Mouse (Mus musculus): ENCODE measurements around the gene Foxp1. TPM values are rescaled to one million over a fixed set of nuclear protein-coding genes. Genes with fewer than 3 reads are reported as not detected.

The Foxp1 gene
- polyA plus RNA-seq, 1 experiment from 2014 or later, result 88.1 TPM

- 74% methylated on average over 2 of the region's 2 CpGs for WGBS
- Histone ChIP-seq H3K9ac (ENCODE audit: low read length) (no peak overlapping the region), H3K27me3 (ENCODE audit: control insufficient read depth, insufficient read depth, low read length) (no peaks in the 10 kb centered on the region), H3K36me3 (ENCODE audit: control insufficient read depth, insufficient read depth, low read length) (peaks cover 14% of the 10 kb centered on the region), H3K27ac (replicated peaks in 1 of 2; ENCODE audit: control insufficient read depth in 1 of 2, insufficient read depth in 1 of 2, low read depth in 2 of 2, low read length in 2 of 2) (no peak overlapping the region), H3K9me3 (ENCODE audit: control insufficient read depth, low read length) (no peaks in the 10 kb centered on the region), H3K4me1 (ENCODE audit: control insufficient read depth in 2 of 2, insufficient read depth in 2 of 2, low read length in 2 of 2) (no peaks in the 10 kb centered on the region; a peak in 1 of 4 replicates), H3K4me2 (ENCODE audit: low read length) (no peak overlapping the region), H3K4me3 (ENCODE audit: control insufficient read depth in 1 of 2, insufficient read depth in 1 of 2, low read depth in 1 of 2, low read length in 2 of 2) (no peak overlapping the region)
- no peak for ATAC-seq (ENCODE audit: insufficient number of reproducible peaks, insufficient read depth, low FRiP score, low read depth)
These were observed 19.8 kb downstream of the Foxp1 start for GRCm38 (mm10) chr6:99502727-99503126.

- 81% methylated on average over 6 of the region's 6 CpGs for WGBS
- Histone ChIP-seq H3K27me3 (ENCODE audit: control insufficient read depth, insufficient read depth, low read length) (no peaks in the 10 kb centered on the region), H3K4me1 (ENCODE audit: control insufficient read depth in 2 of 2, insufficient read depth in 2 of 2, low read length in 2 of 2) (no peaks in the 10 kb centered on the region; a peak in 1 of 4 replicates), H3K4me2 (ENCODE audit: low read length) (no peak overlapping the region), H3K4me3 (ENCODE audit: control insufficient read depth in 1 of 2, insufficient read depth in 1 of 2, low read depth in 1 of 2, low read length in 2 of 2) (no peak overlapping the region), H3K36me3 (ENCODE audit: control insufficient read depth, insufficient read depth, low read length) (peaks cover 14% of the 10 kb centered on the region), H3K9me3 (ENCODE audit: control insufficient read depth, low read length) (no peaks in the 10 kb centered on the region), H3K27ac (replicated peaks in 1 of 2; ENCODE audit: control insufficient read depth in 1 of 2, insufficient read depth in 1 of 2, low read depth in 2 of 2, low read length in 2 of 2) (no peak overlapping the region), H3K9ac (ENCODE audit: low read length) (no peak overlapping the region)
- ATAC-seq (ENCODE audit: insufficient number of reproducible peaks, insufficient read depth, low FRiP score, low read depth), result no peak
These were observed 20.2 kb downstream of the Foxp1 start for GRCm38 (mm10) chr6:99502314-99502713.

GRCm38 (mm10) chr6:99500570-99501270 is 21.8 kb downstream of the Foxp1 start:
- Histone ChIP-seq H3K9me3 (ENCODE audit: control insufficient read depth, low read length) (no peaks in the 10 kb centered on the region), H3K9ac (ENCODE audit: low read length) (no peak overlapping the region), H3K27me3 (ENCODE audit: control insufficient read depth, insufficient read depth, low read length) (no peaks in the 10 kb centered on the region), H3K4me3 (ENCODE audit: control insufficient read depth in 1 of 2, insufficient read depth in 1 of 2, low read depth in 1 of 2, low read length in 2 of 2) (no peak overlapping the region), H3K27ac (replicated peaks in 1 of 2; ENCODE audit: control insufficient read depth in 1 of 2, insufficient read depth in 1 of 2, low read depth in 2 of 2, low read length in 2 of 2) (no peak overlapping the region), H3K4me1 (ENCODE audit: control insufficient read depth in 2 of 2, insufficient read depth in 2 of 2, low read length in 2 of 2) (peaks cover 3 to 13% of the 10 kb centered on the region in 2 experiments; a peak in 3 of 4 replicates), H3K4me2 (ENCODE audit: low read length) (no peak overlapping the region), H3K36me3 (ENCODE audit: control insufficient read depth, insufficient read depth, low read length) (peaks cover 8% of the 10 kb centered on the region)
- 78% methylated on average over 3 of the region's 3 CpGs for WGBS
- no peak for ATAC-seq (ENCODE audit: insufficient number of reproducible peaks, insufficient read depth, low FRiP score, low read depth)

DNA sequence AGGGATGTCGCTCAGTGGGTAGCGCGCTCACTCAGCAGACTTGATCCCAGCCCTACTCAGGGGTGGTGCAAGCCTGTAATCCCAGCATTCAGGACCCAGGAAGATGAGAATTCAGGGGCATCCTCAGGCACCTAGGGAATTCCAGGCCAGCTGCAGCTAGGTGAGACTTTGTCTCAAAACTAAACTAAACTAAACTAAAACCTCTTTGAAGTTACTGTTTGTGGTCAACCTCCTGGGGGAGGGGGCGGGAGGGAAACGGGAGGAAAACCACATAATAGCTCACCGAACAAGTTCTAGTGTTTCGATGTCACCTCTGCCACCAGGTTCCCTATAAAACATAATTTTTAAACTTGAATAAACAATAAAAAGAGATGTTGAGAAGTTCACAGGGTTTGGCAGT is 24.4 kb downstream of the Foxp1 start:
- H3K36me3 ChIP-seq (ENCODE audit: control insufficient read depth, insufficient read depth, low read length), result no peaks in the 10 kb centered on the region
- H3K9ac ChIP-seq (ENCODE audit: low read length), result no peak overlapping the region; the same call in 1 of the 2 replicates
- 92% methylated on average over 7 of the region's 7 CpGs for WGBS
- H3K4me1 ChIP-seq (ENCODE audit: control insufficient read depth in 2 of 2, insufficient read depth in 2 of 2, low read length in 2 of 2), result peaks cover 3 to 14% of the 10 kb centered on the region in 2 experiments
- no peaks in the 10 kb centered on the region for H3K9me3 ChIP-seq (ENCODE audit: control insufficient read depth, low read length)
- no peaks in the 10 kb centered on the region for H3K27me3 ChIP-seq (ENCODE audit: control insufficient read depth, insufficient read depth, low read length)
- no peak for ATAC-seq (ENCODE audit: insufficient number of reproducible peaks, insufficient read depth, low FRiP score, low read depth)
- no peak overlapping the region for H3K4me2 ChIP-seq (ENCODE audit: low read length)
- H3K4me3 ChIP-seq (ENCODE audit: control insufficient read depth in 1 of 2, insufficient read depth in 1 of 2, low read depth in 1 of 2, low read length in 2 of 2), result no peak overlapping the region
- no peak overlapping the region for H3K27ac ChIP-seq (replicated peaks in 1 of 2; ENCODE audit: control insufficient read depth in 1 of 2, insufficient read depth in 1 of 2, low read depth in 2 of 2, low read length in 2 of 2)

DNA sequence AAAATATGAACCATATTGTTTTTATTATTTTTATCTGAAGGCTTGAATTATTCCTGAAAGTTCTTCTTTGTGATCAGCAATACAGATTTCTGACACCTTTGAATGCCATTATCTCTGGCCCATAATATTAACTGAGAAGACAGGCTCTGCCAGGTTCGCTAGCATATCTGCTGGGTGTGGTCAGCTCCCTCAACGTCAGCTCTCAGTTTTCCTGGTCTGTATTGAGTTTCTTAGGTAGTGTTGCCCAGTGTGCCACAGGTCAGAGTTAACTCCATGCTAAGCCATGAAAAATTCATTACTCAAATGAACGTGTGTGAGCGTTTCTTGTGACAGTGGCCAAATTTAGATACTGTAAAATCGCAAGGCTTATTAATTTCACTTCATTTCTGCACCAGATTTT is 26.4 kb downstream of the Foxp1 start:
- peaks cover 3 to 30% of the 10 kb centered on the region in 2 experiments for H3K4me1 ChIP-seq (ENCODE audit: control insufficient read depth in 2 of 2, insufficient read depth in 2 of 2, low read length in 2 of 2)
- H3K27ac ChIP-seq (replicated peaks in 1 of 2; ENCODE audit: control insufficient read depth in 1 of 2, insufficient read depth in 1 of 2, low read depth in 2 of 2, low read length in 2 of 2), result no peak overlapping the region
- H3K9me3 ChIP-seq (ENCODE audit: control insufficient read depth, low read length), result no peaks in the 10 kb centered on the region
- no peak overlapping the region for H3K4me3 ChIP-seq (ENCODE audit: control insufficient read depth in 1 of 2, insufficient read depth in 1 of 2, low read depth in 1 of 2, low read length in 2 of 2)
- no peaks in the 10 kb centered on the region for H3K27me3 ChIP-seq (ENCODE audit: control insufficient read depth, insufficient read depth, low read length)
- no peaks in the 10 kb centered on the region for H3K36me3 ChIP-seq (ENCODE audit: control insufficient read depth, insufficient read depth, low read length)
- H3K9ac ChIP-seq (ENCODE audit: low read length), result no peak overlapping the region
- ATAC-seq (ENCODE audit: insufficient number of reproducible peaks, insufficient read depth, low FRiP score, low read depth), result no peak
- H3K4me2 ChIP-seq (ENCODE audit: low read length), result no peak overlapping the region
- 62% methylated on average over 5 of the region's 5 CpGs for WGBS

DNA sequence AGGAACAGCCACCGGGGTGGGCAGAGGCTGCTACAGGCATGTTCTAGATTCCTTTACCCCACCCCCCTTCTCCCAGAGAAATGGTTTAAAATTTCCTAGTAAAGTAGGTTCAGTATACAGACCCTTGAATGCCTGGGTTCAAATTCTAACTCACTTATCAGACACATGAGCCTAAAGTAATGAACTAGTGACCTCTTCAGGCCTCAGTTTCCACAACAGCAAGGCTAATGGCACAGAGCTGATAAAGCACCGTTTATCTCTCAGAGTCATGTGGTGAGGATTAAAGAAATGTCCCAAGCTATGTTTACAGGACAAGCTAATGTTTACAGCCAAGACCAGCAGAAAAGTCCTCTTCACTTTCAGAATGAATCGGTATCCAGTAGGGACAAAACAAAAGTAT is 29.6 kb downstream of the Foxp1 start:
- no peak overlapping the region for H3K4me3 ChIP-seq (ENCODE audit: control insufficient read depth in 1 of 2, insufficient read depth in 1 of 2, low read depth in 1 of 2, low read length in 2 of 2)
- H3K9ac ChIP-seq (ENCODE audit: low read length), result no peak overlapping the region
- 10% methylated on average over 3 of the region's 3 CpGs for WGBS
- H3K27me3 ChIP-seq (ENCODE audit: control insufficient read depth, insufficient read depth, low read length), result no peaks in the 10 kb centered on the region
- H3K4me2 ChIP-seq (ENCODE audit: low read length), result no peak overlapping the region
- ATAC-seq (ENCODE audit: insufficient number of reproducible peaks, insufficient read depth, low FRiP score, low read depth), result no peak
- H3K36me3 ChIP-seq (ENCODE audit: control insufficient read depth, insufficient read depth, low read length), result no peaks in the 10 kb centered on the region
- no peak overlapping the region for H3K27ac ChIP-seq (replicated peaks in 1 of 2; ENCODE audit: control insufficient read depth in 1 of 2, insufficient read depth in 1 of 2, low read depth in 2 of 2, low read length in 2 of 2)
- H3K9me3 ChIP-seq (ENCODE audit: control insufficient read depth, low read length), result no peaks in the 10 kb centered on the region
- H3K4me1 ChIP-seq (ENCODE audit: control insufficient read depth in 2 of 2, insufficient read depth in 2 of 2, low read length in 2 of 2), result peaks cover 6 to 41% of the 10 kb centered on the region in 2 experiments

- H3K27me3 ChIP-seq (ENCODE audit: control insufficient read depth, insufficient read depth, low read length), result no peaks in the 10 kb centered on the region
- no peak overlapping the region for H3K4me3 ChIP-seq (ENCODE audit: control insufficient read depth in 1 of 2, insufficient read depth in 1 of 2, low read depth in 1 of 2, low read length in 2 of 2)
- no peaks in the 10 kb centered on the region for H3K36me3 ChIP-seq (ENCODE audit: control insufficient read depth, insufficient read depth, low read length)
- 69% methylated on average over 6 of the region's 6 CpGs for WGBS
- H3K9ac ChIP-seq (ENCODE audit: low read length), result no peak overlapping the region
- H3K4me1 ChIP-seq (ENCODE audit: control insufficient read depth in 2 of 2, insufficient read depth in 2 of 2, low read length in 2 of 2), result peaks cover 6 to 45% of the 10 kb centered on the region in 2 experiments
- ATAC-seq (ENCODE audit: insufficient number of reproducible peaks, insufficient read depth, low FRiP score, low read depth), result no peak
- H3K9me3 ChIP-seq (ENCODE audit: control insufficient read depth, low read length), result no peaks in the 10 kb centered on the region
- no peak overlapping the region for H3K4me2 ChIP-seq (ENCODE audit: low read length)
- H3K27ac ChIP-seq (replicated peaks in 1 of 2; ENCODE audit: control insufficient read depth in 1 of 2, insufficient read depth in 1 of 2, low read depth in 2 of 2, low read length in 2 of 2), result no peak overlapping the region
These were observed 30.5 kb downstream of the Foxp1 start for GRCm38 (mm10) chr6:99491979-99492544.

All from heart, embryonic 14.5 days (tissue).